Mouse (Mus musculus) forebrain, embryonic 14.5 days (tissue): ENCODE data around the gene Gm21858. TPM values are rescaled to one million over a fixed set of nuclear protein-coding genes. Genes with fewer than 3 reads are reported as not detected.
"Not testable (repeated sequence)": the region's sequence is repeated elsewhere in the genome, so short reads cannot be mapped to it uniquely, and the experiment has no call there.

Experiments used
- ATAC-seq: fragments of 200-750 bp; cut with Nextera tagmentation; 2 replicates; pipeline ENCODE4 v1.8.0; 2017; ENCODE audit warnings: mild to moderate bottlenecking, moderate library complexity
- DNase-seq: peaks from one replicate; pipeline ENCODE4 v3.0.0-alpha.2; 2015; ENCODE audit warnings: low spot score
- H3K27ac ChIP-seq: fragments of 300-500 bp; sonication (generic); 2 replicates; pipeline ENCODE4 v1.5.1; 2014; ENCODE audit warnings: low read depth, mild to moderate bottlenecking, control low read depth, low read length, moderate library complexity
- H3K27me3 ChIP-seq: fragments of 300-500 bp; sonication (generic); replicated peaks from 2 replicates; pipeline ENCODE4 v1.6.1; 2014; ENCODE audit warnings: low read length, control low read depth, mixed read lengths; ENCODE audit not compliant: control insufficient read depth, insufficient read depth
- H3K36me3 ChIP-seq: fragments of 300-500 bp; sonication (generic); 2 replicates; pipeline ENCODE4 v1.6.1; 2014; ENCODE audit warnings: low read length, control low read depth; ENCODE audit not compliant: control insufficient read depth, insufficient read depth
- H3K4me1 ChIP-seq: fragments of 300-500 bp; sonication (generic); 2 replicates; pipeline ENCODE4 v1.6.1; 2014; ENCODE audit warnings: antibody characterized with exemption, low read length, control low read depth; ENCODE audit not compliant: control insufficient read depth, insufficient read depth
- H3K4me2 ChIP-seq: fragments of 300-500 bp; sonication (generic); 2 replicates; pipeline ENCODE4 v1.6.1; 2014; ENCODE audit warnings: mild to moderate bottlenecking, control low read depth, low read length
- H3K4me3 ChIP-seq: fragments of 300-500 bp; sonication (generic); 2 replicates; pipeline ENCODE4 v1.5.1; 2014; ENCODE audit warnings: low read depth, low read length, control low read depth
- H3K9ac ChIP-seq: fragments of 300-500 bp; sonication (generic); 2 replicates; pipeline ENCODE4 v1.6.1; 2014; ENCODE audit warnings: mild to moderate bottlenecking, low read length, control low read depth, moderate library complexity
- H3K9me3 ChIP-seq: fragments of 300-500 bp; sonication (generic); replicated peaks from 2 replicates; pipeline ENCODE4 v1.6.1; 2016; ENCODE audit warnings: low read length, control low read depth, mixed read lengths; ENCODE audit not compliant: control insufficient read depth
- WGBS: fragments of 180-500 bp; shearing (Covaris S2); extraction: QIAGEN DNeasy Blood & Tissue Kit; methylation state at CpG from one replicate; pipeline ENCODE4 v1.1.7; 2014; 5-methylcytosine and 5-hydroxymethylcytosine counted together
- polyA plus RNA-seq: library from polyadenylated mRNA; unstranded; fragments of >200 nt; fragmentation: Nextera tagmentation; extraction: Ambion mirVana; gene quantifications from 2 replicates; pipeline ENCODE4 v1.2.1, GENCODE M21; 2014

The Gm21858 gene
- polyA plus RNA-seq = not detected in 2 replicates

GRCm38 (mm10) chrY:55731456-55731855, at the start of gene Gm21858:
TSS of gene Gm21858 (plus strand) at chrY:55731756.
- not testable (repeated sequence) for H3K4me1 ChIP-seq, H3K9ac ChIP-seq, ATAC-seq, H3K27ac ChIP-seq, H3K9me3 ChIP-seq, H3K4me3 ChIP-seq, DNase-seq, H3K36me3 ChIP-seq, H3K27me3 ChIP-seq, H3K4me2 ChIP-seq
- no CpG with 5 or more reads among the region's 6 CpGs for WGBS
